Mouse (Mus musculus): ENCODE measurements around the gene Tmem39a.

DNA sequence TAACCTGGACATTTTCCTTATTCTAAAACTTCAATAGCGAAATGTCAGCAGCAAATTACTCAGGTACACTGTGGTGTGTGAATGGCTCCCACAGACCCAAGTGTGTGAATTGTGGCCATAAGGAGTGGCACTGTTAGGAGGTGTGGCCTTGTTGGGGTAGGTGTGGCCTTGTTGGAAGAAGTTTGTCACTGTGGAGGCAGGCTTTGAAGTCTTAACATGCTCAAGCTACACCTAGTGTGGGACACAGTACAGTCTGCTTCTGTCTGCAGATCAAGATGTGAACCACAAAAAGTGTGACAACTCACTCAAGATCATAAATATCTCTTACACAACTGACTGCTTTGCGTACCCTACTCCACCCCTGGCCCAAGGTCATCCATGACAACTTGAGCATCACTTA lies 47.7 kb upstream of the Tmem39a start:
- TF ChIP-seq CTCF (IDR thresholded peaks at IDR 0.05; ENCODE audit: extremely low read depth, insufficient read depth, insufficient read length, insufficient replicate concordance) (no peak), POLR2A (IDR thresholded peaks at IDR 0.05; ENCODE audit: low read depth, low read length) (no peak)
